Mouse (Mus musculus) embryonic fibroblast, embryonic 13.5 days (primary cell): ENCODE results near the gene Rhof.

Experiments
- CTCF ChIP-seq: IDR thresholded peaks from 2 replicates; pipeline ENCODE4 v1.5.1; 2011; ENCODE audit warnings: mild to moderate bottlenecking, control low read depth, low read length, moderate library complexity, borderline replicate concordance; ENCODE audit not compliant: insufficient read depth
- POLR2A ChIP-seq: IDR thresholded peaks from 2 replicates; pipeline ENCODE4 v1.6.1; 2011; ENCODE audit warnings: low read depth, mild to moderate bottlenecking, control low read depth, low read length, moderate library complexity

- no peak for TF ChIP-seq CTCF
- no peak for TF ChIP-seq POLR2A
Observed at GRCm38 (mm10) chr5:123130814-123131148, 1.7 kb downstream of the Rhof start.
